Mouse (Mus musculus) lung, postnatal 0 days (tissue): Measurements from ENCODE around the gene Apbb1.

Source experiments
- CTCF ChIP-seq: IDR thresholded peaks from 2 replicates; pipeline ENCODE4 v1.5.1; 2016; ENCODE audit warnings: antibody characterized with exemption, mild to moderate bottlenecking
- EP300 ChIP-seq: IDR thresholded peaks from 2 replicates; pipeline ENCODE4 v1.6.1; 2016; ENCODE audit warnings: antibody characterized with exemption, mild to moderate bottlenecking, control low read depth

DNA sequence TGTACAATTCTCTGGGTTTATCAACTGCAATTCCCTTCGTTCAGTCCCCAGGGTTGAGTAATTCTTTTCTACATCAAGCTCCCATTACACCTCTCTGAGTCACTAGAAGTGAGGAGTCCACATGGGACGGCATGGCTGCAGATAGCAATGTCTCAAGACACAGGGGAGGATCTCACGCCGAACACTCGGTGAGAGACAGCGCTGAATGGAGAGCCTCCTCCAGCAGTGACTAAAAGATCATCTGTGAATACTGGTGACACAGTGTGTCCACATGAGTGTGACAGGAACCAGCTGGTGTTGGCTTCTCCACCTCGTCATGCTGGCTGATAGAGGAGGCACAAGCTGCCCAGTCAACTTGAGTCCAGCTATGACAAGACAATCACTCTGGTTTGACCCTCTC is 33.5 kb downstream of the Apbb1 start:
- TF ChIP-seq EP300 = no peak
- TF ChIP-seq CTCF = no peak
